Mouse (Mus musculus) kidney, postnatal 0 days (tissue): ENCODE results near the gene Gpr157. TPM values are rescaled to one million over a fixed set of nuclear protein-coding genes. Genes with fewer than 3 reads are reported as not detected.
A peak's percentile ranks its signal among the peaks of the same experiment; 100 is the strongest.

Experiments used
- ATAC-seq: fragments of 200-750 bp; cut with Nextera tagmentation; replicated peaks from 2 replicates; pipeline ENCODE4 v1.8.0; 2017; ENCODE audit warnings: low read depth, moderate number of reproducible peaks, moderate TSS enrichment, moderate library complexity; ENCODE audit not compliant: low FRiP score
- DNase-seq: peaks from one replicate; pipeline ENCODE4 v3.0.0-alpha.2; 2016; ENCODE audit warnings: low spot score
- H3K27ac ChIP-seq: fragments of 300-500 bp; sonication (generic); 2 replicates; pipeline ENCODE4 v1.5.1; 2014; ENCODE audit warnings: mild to moderate bottlenecking
- H3K27me3 ChIP-seq: fragments of 300-500 bp; sonication (generic); 2 replicates; pipeline ENCODE4 v1.6.1; 2014; ENCODE audit warnings: low read length, mixed read lengths; ENCODE audit not compliant: insufficient read depth
- H3K36me3 ChIP-seq: fragments of 300-500 bp; sonication (generic); 2 replicates; pipeline ENCODE4 v1.6.1; 2014; ENCODE audit warnings: low read length, mixed read lengths; ENCODE audit not compliant: insufficient read depth
- H3K4me1 ChIP-seq: fragments of 300-500 bp; sonication (generic); replicated peaks from 2 replicates; pipeline ENCODE4 v1.6.1; 2014; ENCODE audit warnings: antibody characterized with exemption, low read length, mixed read lengths; ENCODE audit not compliant: insufficient read depth
- H3K4me2 ChIP-seq: fragments of 300-500 bp; sonication (generic); 2 replicates; pipeline ENCODE4 v1.6.1; 2014; ENCODE audit warnings: mild to moderate bottlenecking, low read length, moderate library complexity, mixed read lengths
- H3K4me3 ChIP-seq: fragments of 300-500 bp; sonication (generic); replicated peaks from 2 replicates; pipeline ENCODE4 v1.5.1; 2014; ENCODE audit warnings: low read depth, low read length
- H3K9ac ChIP-seq: fragments of 300-500 bp; sonication (generic); 2 replicates; pipeline ENCODE4 v1.6.1; 2014; ENCODE audit warnings: low read depth, low read length
- H3K9me3 ChIP-seq: fragments of 300-500 bp; sonication (generic); replicated peaks from 2 replicates; pipeline ENCODE4 v1.6.1; 2016; ENCODE audit warnings: low read length, inconsistent platforms, mixed read lengths
- CTCF ChIP-seq: IDR thresholded peaks from 2 replicates; pipeline ENCODE4 v1.5.1; 2016; ENCODE audit warnings: antibody characterized with exemption, low read depth, mild to moderate bottlenecking, moderate library complexity
- WGBS: fragments of 180-500 bp; shearing (Covaris S2); extraction: QIAGEN DNeasy Blood & Tissue Kit; methylation state at CpG from one replicate; pipeline ENCODE4 v1.1.7; 2014; 5-methylcytosine and 5-hydroxymethylcytosine counted together
- polyA plus RNA-seq: library from polyadenylated mRNA; unstranded; fragments of >200 nt; fragmentation: Nextera tagmentation; extraction: Ambion mirVana; gene quantifications from 2 replicates; pipeline ENCODE4 v1.2.1, GENCODE M21; 2015

Gene Gpr157
- polyA plus RNA-seq, 1 experiment from 2014 or later = 0.18 TPM

- Histone ChIP-seq H3K4me2 (no peak overlapping the region), H3K4me1 (no peaks in the 10 kb centered on the region), H3K9me3 (no peaks in the 10 kb centered on the region), H3K27ac (no peak overlapping the region), H3K36me3 (no peaks in the 10 kb centered on the region), H3K4me3 (no peak overlapping the region), H3K9ac (no peak overlapping the region), H3K27me3 (no peaks in the 10 kb centered on the region)
- DNase-seq = no peak
- no peak for TF ChIP-seq CTCF
- ATAC-seq = no peak
- WGBS = 73% methylated on average over 7 of the region's 7 CpGs
Observed at GRCm38 (mm10) chr4:150079244-150079643, 7.9 kb upstream of the Gpr157 start.

- peak; percentile 79 for DNase-seq
- ATAC-seq = no peak
Observed at GRCm38 (mm10) chr4:150080330-150080967, 6.7 kb upstream of the Gpr157 start.

GRCm38 (mm10) chr4:150085366-150085765 lies 1.8 kb upstream of the Gpr157 start:
- WGBS = 82% methylated on average over 4 of the region's 4 CpGs
- ATAC-seq (no peak), DNase-seq (no peak)
- Histone ChIP-seq H3K4me1 (peaks cover 11% of the 10 kb centered on the region; the same call in 1 of the 2 replicates), H3K27ac (no peak overlapping the region), H3K4me3 (no peak overlapping the region), H3K36me3 (no peaks in the 10 kb centered on the region), H3K9me3 (no peaks in the 10 kb centered on the region), H3K9ac (no peak overlapping the region), H3K27me3 (no peaks in the 10 kb centered on the region), H3K4me2 (no peak overlapping the region)
- TF ChIP-seq CTCF = peak; percentile 47

More at GRCm38 (mm10) chr4:150080330-150080967, 6.7 kb upstream of the Gpr157 start:
- Histone ChIP-seq H3K4me1 (no peaks in the 10 kb centered on the region), H3K4me2 (no peak overlapping the region), H3K4me3 (no peak overlapping the region), H3K27me3 (no peaks in the 10 kb centered on the region), H3K36me3 (no peaks in the 10 kb centered on the region), H3K9me3 (no peaks in the 10 kb centered on the region), H3K9ac (no peak overlapping the region), H3K27ac (no peak overlapping the region)
- 72% methylated on average over 11 of the region's 11 CpGs for WGBS
- no peak for TF ChIP-seq CTCF

GRCm38 (mm10) chr4:150086841-150087160 lies 364 bp upstream of the Gpr157 start:
- TF ChIP-seq CTCF = no peak
- ATAC-seq (no peak), DNase-seq (no peak)
- no peaks in the 10 kb centered on the region for H3K27me3 ChIP-seq
- H3K9me3 ChIP-seq = no peaks in the 10 kb centered on the region
- H3K27ac ChIP-seq = no peak overlapping the region; the same call in 1 of the 2 replicates
- H3K4me1 ChIP-seq = peaks cover 11% of the 10 kb centered on the region; the same call in 1 of the 2 replicates
- no peaks in the 10 kb centered on the region for H3K36me3 ChIP-seq
- peak overlapping the region; percentile 100 for H3K4me2 ChIP-seq
- WGBS = 4% methylated on average over 7 of the region's 7 CpGs
- no peak overlapping the region for H3K9ac ChIP-seq
- H3K4me3 ChIP-seq = peak overlapping the region; percentile 58

GRCm38 (mm10) chr4:150087890-150088530 lies 845 bp downstream of the Gpr157 start:
- Histone ChIP-seq H3K9ac (peak overlapping the region; percentile 67), H3K36me3 (no peaks in the 10 kb centered on the region), H3K27ac (peak overlapping the region; percentile 58; the same call in 1 of the 2 replicates), H3K9me3 (no peaks in the 10 kb centered on the region), H3K27me3 (no peaks in the 10 kb centered on the region), H3K4me1 (peaks cover 11% of the 10 kb centered on the region; the same call in 1 of the 2 replicates), H3K4me3 (peak overlapping the region; percentile 58), H3K4me2 (peak overlapping the region; percentile 100)
- no peak for TF ChIP-seq CTCF
- 17% methylated on average over 29 of the region's 29 CpGs for WGBS
- no peak for ATAC-seq
- peak; percentile 58 for DNase-seq

- H3K9me3 ChIP-seq = no peaks in the 10 kb centered on the region
- H3K4me3 ChIP-seq = no peak overlapping the region
- H3K4me2 ChIP-seq = 0 out of 2 replicates have a peak overlapping the region, but pooled peaks have one; percentile 100
- DNase-seq (no peak), ATAC-seq (no peak)
- H3K9ac ChIP-seq = no peak overlapping the region
- H3K27ac ChIP-seq = no peak overlapping the region
- H3K36me3 ChIP-seq = no peaks in the 10 kb centered on the region
- TF ChIP-seq CTCF = no peak
- no peaks in the 10 kb centered on the region for H3K27me3 ChIP-seq
- 66% methylated on average over 10 of the region's 10 CpGs for WGBS
- H3K4me1 ChIP-seq = peaks cover 20% of the 10 kb centered on the region; the same call in 1 of the 2 replicates
Observed at GRCm38 (mm10) chr4:150089121-150089520, 2.0 kb downstream of the Gpr157 start.
